Mouse (Mus musculus): Measurements from ENCODE around the gene Gm49398. TPM values are rescaled to one million over a fixed set of nuclear protein-coding genes. Genes with fewer than 3 reads are reported as not detected.

The Gm49398 gene
- not detected in 2 replicates for polyA plus RNA-seq (2016; fragmentation: Nextera tagmentation; extraction: Ambion mirVana)

DNA sequence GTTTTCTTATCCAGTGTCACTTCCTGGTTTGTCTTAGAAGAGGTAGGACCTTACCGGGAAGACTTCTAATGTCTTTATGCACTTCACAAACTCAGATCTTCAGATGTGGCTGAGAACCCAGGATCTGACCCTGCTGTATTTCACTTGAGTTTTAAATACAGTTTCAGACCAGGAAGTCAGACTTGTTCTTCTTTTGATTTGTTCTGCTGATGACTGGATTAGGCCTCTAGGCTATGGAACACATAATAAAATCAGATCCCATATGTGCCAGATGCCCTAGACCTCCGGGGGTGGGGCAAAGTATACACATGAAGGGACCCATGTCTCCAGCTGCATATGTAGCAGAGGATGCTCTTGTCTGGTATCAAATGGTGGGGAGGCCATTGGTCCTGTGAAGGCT is at the start of gene Gm49398:
TSS of gene Gm49398 (minus strand) at position 101 of the 400 bp plus-strand sequence.
- Histone ChIP-seq H3K9me3 (peaks cover 28% of the 10 kb centered on the region), H3K27ac (no peak within 1 kb of the TSS), H3K36me3 (no peaks in the 10 kb centered on the region), H3K4me1 (no peaks in the 10 kb centered on the region), H3K27me3 (replicated peaks) (no peaks in the 10 kb centered on the region), H3K9ac (no peak within 1 kb of the TSS), H3K4me2 (replicated peaks) (no peak within 1 kb of the TSS), H3K4me3 (no peak within 1 kb of the TSS)
- WGBS = 84% methylated on average over 2 of the region's 2 CpGs
- ATAC-seq (ENCODE audit: low FRiP score, low read depth) = no peak

DNA sequence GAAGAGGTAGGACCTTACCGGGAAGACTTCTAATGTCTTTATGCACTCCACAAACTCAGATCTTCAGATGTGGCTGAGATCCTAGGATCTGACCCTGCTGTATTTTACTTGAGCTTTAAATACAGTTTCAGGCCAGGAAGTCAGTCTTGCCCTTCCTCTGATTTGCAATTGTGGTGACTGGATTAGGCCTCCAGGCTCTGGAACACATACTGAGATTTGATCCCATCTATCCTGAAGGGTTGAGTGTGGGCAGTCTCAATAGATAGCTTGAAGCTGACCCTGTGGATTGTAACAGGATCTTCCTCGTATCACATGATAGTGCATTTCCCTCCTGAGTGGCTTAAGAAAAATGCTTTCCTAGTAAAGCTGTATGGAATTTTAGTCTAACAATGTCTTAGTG is 33.4 kb downstream of the Gm49398 start, which contains the start of gene Cts8:
TSS of gene Cts8 (minus strand) at position 101 of the 400 bp plus-strand sequence.
- H3K4me3 ChIP-seq = no peak within 1 kb of the TSS
- WGBS = 85% methylated on average over 2 of the region's 2 CpGs
- peaks cover 22% of the 10 kb centered on the region for H3K9me3 ChIP-seq
- H3K9ac ChIP-seq = no peak within 1 kb of the TSS
- H3K27ac ChIP-seq = no peak within 1 kb of the TSS
- no peak within 1 kb of the TSS for H3K4me2 ChIP-seq (replicated peaks)
- H3K27me3 ChIP-seq (replicated peaks) = no peaks in the 10 kb centered on the region
- no peaks in the 10 kb centered on the region for H3K4me1 ChIP-seq
- no peaks in the 10 kb centered on the region for H3K36me3 ChIP-seq
- ATAC-seq (ENCODE audit: low FRiP score, low read depth) = no peak

DNA sequence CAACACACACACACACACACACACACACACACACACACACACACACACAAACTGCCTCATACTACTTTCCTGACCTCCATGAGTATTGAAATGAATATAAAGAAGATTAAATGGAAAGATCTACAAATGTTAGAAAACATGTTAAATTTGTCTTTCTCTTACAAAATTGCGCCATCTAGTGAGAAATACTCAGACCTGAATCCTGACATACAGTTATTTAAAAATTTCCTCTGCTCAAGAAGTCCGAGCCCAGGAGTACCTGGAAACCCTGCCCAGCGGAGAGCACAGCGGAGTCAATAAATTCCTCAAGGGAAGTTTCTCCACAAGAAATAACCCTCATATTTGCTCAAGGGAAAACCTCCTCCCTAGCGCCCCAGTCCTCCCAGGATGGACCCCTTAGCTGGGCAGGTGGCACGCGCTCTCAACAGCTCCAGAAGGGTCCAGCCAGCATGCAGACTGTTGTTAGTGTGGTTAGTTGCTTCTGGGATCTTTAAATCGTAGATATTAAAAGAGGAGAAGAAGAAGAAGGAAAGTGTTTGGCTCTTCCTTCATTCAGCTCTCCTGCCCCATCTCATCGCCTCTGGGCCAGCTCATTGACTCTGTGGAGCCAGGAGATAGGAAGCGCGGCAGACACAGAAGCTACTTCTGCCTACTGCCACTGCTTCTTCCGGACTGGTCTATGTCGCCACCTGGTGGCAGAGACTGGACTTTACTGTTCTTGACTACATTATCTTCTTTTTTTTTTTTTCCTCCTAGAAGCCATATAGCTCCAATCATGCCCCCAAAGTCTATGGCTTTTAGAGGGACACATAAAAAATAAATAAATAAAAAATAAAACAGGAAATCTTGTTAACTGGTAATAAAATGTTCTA is 47.3 kb downstream of the Gm49398 start:
- H3K9me3 ChIP-seq = peaks cover 9% of the 10 kb centered on the region; the same call in 1 of the 2 replicates
- H3K27ac ChIP-seq = no peak overlapping the region
- WGBS = 58% methylated on average over 13 of the region's 13 CpGs

DNA sequence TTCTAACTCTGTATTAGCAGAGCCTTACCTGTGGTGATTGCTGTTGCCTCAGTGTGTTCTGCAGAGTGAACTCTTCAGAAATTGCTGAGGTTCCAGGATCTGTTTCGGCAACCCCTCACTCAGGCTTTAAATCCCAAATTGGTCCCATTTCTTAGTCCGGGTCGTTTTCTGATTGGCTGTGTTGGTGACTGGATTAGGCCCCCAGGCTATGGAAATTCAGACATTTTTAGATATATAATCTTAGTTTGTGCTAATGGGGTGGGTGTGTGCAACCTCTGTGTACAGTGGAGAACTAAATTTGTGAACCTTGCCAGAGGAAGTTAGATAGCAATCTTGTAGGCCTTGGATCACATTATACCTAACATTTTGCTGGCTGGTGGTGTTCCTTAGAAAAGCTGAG is 85.3 kb downstream of the Gm49398 start, which contains the start of gene Cts6:
TSS of gene Cts6 (minus strand) at position 101 of the 400 bp plus-strand sequence.
- WGBS = 88% methylated on average over 3 of the region's 3 CpGs
- Histone ChIP-seq H3K27ac (no peak within 1 kb of the TSS), H3K9me3 (peaks cover 32% of the 10 kb centered on the region), H3K4me1 (no peaks in the 10 kb centered on the region), H3K27me3 (replicated peaks) (no peaks in the 10 kb centered on the region), H3K4me2 (replicated peaks) (no peak within 1 kb of the TSS), H3K9ac (no peak within 1 kb of the TSS), H3K36me3 (no peaks in the 10 kb centered on the region), H3K4me3 (no peak within 1 kb of the TSS)
- ATAC-seq (ENCODE audit: low FRiP score, low read depth) = no peak

More for the DNA sequence above, 47.3 kb downstream of the Gm49398 start:
- Histone ChIP-seq H3K4me3 (no peak overlapping the region), H3K27me3 (replicated peaks) (no peaks in the 10 kb centered on the region), H3K36me3 (no peaks in the 10 kb centered on the region), H3K4me2 (replicated peaks) (no peak overlapping the region), H3K9ac (no peak overlapping the region), H3K4me1 (no peaks in the 10 kb centered on the region)
- no peak for ATAC-seq (ENCODE audit: low FRiP score, low read depth)

Small RNAs within 50 kb of the gene (microRNA-seq; reads per million reads assigned to microRNA genes)
- not detected for gene Gm27704

Other genes with a start within 250 kb of the Gm49398 start
- not detected in 2 replicates for gene Ctsq, start 248.2 kb downstream of the Gm49398 start, polyA plus RNA-seq (2016; fragmentation: Nextera tagmentation; extraction: Ambion mirVana)
- gene Ctsr, start 124.6 kb downstream of the Gm49398 start, polyA plus RNA-seq (2016; fragmentation: Nextera tagmentation; extraction: Ambion mirVana) = not detected in 2 replicates
- not detected in 2 replicates for gene Cts6, start 85.4 kb downstream of the Gm49398 start, polyA plus RNA-seq (2016; fragmentation: Nextera tagmentation; extraction: Ambion mirVana)
- gene Cts8, start 33.5 kb downstream of the Gm49398 start, polyA plus RNA-seq (2016; fragmentation: Nextera tagmentation; extraction: Ambion mirVana) = not detected in 2 replicates
- gene Cts7, start 69.4 kb upstream of the Gm49398 start, polyA plus RNA-seq (2016; fragmentation: Nextera tagmentation; extraction: Ambion mirVana) = not detected in 2 replicates